Mouse (Mus musculus): ENCODE measurements around the gene Ccpg1. TPM values are rescaled to one million over a fixed set of nuclear protein-coding genes. Genes with fewer than 3 reads are reported as not detected.

Gene Ccpg1
- polyA plus RNA-seq, 1 experiment from 2014 or later, result 29.7 TPM

DNA sequence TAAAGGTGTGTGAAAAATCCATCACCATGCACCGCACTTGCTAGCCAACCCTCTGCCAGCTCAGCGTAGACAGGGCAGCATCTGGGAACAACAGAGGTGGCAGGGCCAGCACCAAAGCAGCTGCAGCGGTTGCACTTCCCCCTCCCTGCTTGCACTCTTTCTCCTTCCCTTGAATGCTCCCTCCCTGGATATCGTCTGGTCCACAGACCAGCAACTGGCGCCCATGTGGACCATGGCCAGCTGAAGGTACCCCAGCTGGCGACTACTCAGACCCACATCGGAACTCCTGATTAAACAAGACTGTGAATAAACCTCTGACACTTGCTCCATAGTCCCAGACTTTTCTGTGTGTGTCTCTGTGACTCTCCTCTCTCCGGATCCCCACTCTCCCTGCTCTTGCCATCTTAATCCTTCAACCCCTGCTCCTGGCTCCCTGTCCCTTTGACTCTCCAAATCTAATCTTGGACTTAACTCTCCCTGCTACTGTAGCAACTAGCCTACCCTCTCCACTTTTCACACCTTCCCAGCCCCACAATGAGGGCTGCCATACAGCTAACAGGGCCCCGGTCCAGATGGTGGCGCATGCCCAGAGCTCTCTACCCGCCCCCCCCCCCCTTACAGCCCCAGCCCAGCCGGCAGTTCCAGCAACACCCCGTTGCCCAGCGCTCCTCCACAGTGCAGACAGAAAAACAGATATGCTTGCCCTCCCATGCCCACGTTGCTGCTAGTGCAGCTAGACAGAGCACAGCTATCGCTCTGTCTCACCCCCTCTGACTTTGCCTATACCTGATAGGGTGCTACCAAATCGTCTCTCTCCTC is 40.8 kb downstream of the Ccpg1 start:
- 23% methylated on average over 17 of the region's 17 CpGs for WGBS
- H3K27ac ChIP-seq (ENCODE audit: low read depth, low read length), result no peak overlapping the region
- H3K27me3 ChIP-seq (ENCODE audit: control insufficient read depth, insufficient read depth, low read length), result no peaks in the 10 kb centered on the region
- no peak overlapping the region for H3K4me3 ChIP-seq (ENCODE audit: low read length)
- no peaks in the 10 kb centered on the region for H3K4me1 ChIP-seq (ENCODE audit: control insufficient read depth, insufficient read depth, low read length)
- H3K4me2 ChIP-seq (replicated peaks; ENCODE audit: low read depth, low read length), result 0 out of 2 replicates have a peak overlapping the region, but pooled peaks have one; percentile 2
- no peaks in the 10 kb centered on the region for H3K9me3 ChIP-seq (ENCODE audit: control insufficient read depth, low read length)
- peak; percentile 46; the same call in 1 of the 2 replicates for ATAC-seq (ENCODE audit: low FRiP score, low TSS enrichment)
- H3K9ac ChIP-seq (ENCODE audit: low read depth, low read length), result no peak overlapping the region
- peaks cover 16% of the 10 kb centered on the region; the same call in 1 of the 2 replicates for H3K36me3 ChIP-seq (ENCODE audit: control insufficient read depth, insufficient read depth, low read length)

DNA sequence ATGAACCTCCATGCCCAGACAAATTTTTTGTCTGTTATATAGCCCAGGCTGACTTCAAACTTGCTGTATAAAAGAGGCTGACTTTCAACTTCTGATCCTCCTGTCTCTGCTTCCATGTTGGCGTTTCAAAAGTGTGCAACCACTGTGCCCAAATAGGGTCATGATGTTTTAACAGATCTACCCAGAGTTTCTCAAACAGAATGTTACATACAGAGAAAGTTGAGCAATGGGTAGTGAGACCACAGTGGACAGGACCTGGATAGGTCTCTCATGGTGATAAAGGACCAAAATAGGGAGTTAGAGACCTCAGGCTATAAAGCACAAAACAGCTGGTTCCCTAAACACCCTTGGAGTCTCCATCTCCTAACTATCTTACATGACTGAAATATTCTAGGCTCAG is 45.2 kb downstream of the Ccpg1 start:
- peaks cover 30% of the 10 kb centered on the region; the same call in 1 of the 2 replicates for H3K36me3 ChIP-seq (ENCODE audit: control insufficient read depth, insufficient read depth, low read length)

DNA sequence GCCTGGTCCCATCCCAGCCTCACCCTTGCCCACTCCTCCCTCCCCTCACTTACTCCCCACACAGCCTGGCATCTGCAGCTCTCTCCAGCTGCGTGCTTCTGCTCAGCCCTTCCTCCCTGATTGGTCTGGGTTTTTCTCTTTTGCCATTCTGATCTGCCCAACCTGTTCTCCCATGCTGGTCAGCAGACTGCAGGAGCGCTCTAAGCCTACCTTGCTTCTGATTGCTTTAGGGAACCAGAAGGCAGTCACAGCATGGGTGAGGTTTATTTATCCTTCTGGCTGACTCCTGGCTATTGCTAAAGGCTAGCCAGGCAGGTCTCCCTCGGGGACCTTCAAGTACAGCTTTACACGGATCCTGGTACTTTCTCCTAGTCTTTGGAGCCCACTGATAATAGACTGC is 46.2 kb downstream of the Ccpg1 start:
- no peaks in the 10 kb centered on the region for H3K27me3 ChIP-seq (ENCODE audit: control insufficient read depth, insufficient read depth, low read length)

More for the DNA sequence above, 45.2 kb downstream of the Ccpg1 start:
- WGBS, result 92% methylated on average over 1 of the region's 1 CpGs
- Histone ChIP-seq H3K4me3 (ENCODE audit: low read length) (no peak overlapping the region), H3K9me3 (ENCODE audit: control insufficient read depth, low read length) (no peaks in the 10 kb centered on the region), H3K9ac (ENCODE audit: low read depth, low read length) (no peak overlapping the region), H3K4me2 (replicated peaks; ENCODE audit: low read depth, low read length) (no peak overlapping the region), H3K27me3 (ENCODE audit: control insufficient read depth, insufficient read depth, low read length) (no peaks in the 10 kb centered on the region), H3K27ac (ENCODE audit: low read depth, low read length) (no peak overlapping the region), H3K4me1 (ENCODE audit: control insufficient read depth, insufficient read depth, low read length) (no peaks in the 10 kb centered on the region)
- ATAC-seq (ENCODE audit: low FRiP score, low TSS enrichment), result no peak

GRCm38 (mm10) chr9:73033406-73033805 is 48.2 kb downstream of the Ccpg1 start:
- Histone ChIP-seq H3K9ac (ENCODE audit: low read depth, low read length) (no peak overlapping the region), H3K4me3 (ENCODE audit: low read length) (no peak overlapping the region), H3K4me2 (replicated peaks; ENCODE audit: low read depth, low read length) (no peak overlapping the region), H3K27ac (ENCODE audit: low read depth, low read length) (no peak overlapping the region), H3K4me1 (ENCODE audit: control insufficient read depth, insufficient read depth, low read length) (no peaks in the 10 kb centered on the region), H3K36me3 (ENCODE audit: control insufficient read depth, insufficient read depth, low read length) (peaks cover 30% of the 10 kb centered on the region; the same call in 1 of the 2 replicates), H3K9me3 (ENCODE audit: control insufficient read depth, low read length) (no peaks in the 10 kb centered on the region), H3K27me3 (ENCODE audit: control insufficient read depth, insufficient read depth, low read length) (no peaks in the 10 kb centered on the region)
- 97% methylated on average over 1 of the region's 1 CpGs for WGBS
- ATAC-seq (ENCODE audit: low FRiP score, low TSS enrichment), result no peak

More for the DNA sequence above, 46.2 kb downstream of the Ccpg1 start:
- Histone ChIP-seq H3K27ac (ENCODE audit: low read depth, low read length) (no peak overlapping the region), H3K4me3 (ENCODE audit: low read length) (no peak overlapping the region), H3K4me1 (ENCODE audit: control insufficient read depth, insufficient read depth, low read length) (no peaks in the 10 kb centered on the region), H3K36me3 (ENCODE audit: control insufficient read depth, insufficient read depth, low read length) (peaks cover 30% of the 10 kb centered on the region; the same call in 1 of the 2 replicates), H3K9ac (ENCODE audit: low read depth, low read length) (no peak overlapping the region), H3K4me2 (replicated peaks; ENCODE audit: low read depth, low read length) (no peak overlapping the region), H3K9me3 (ENCODE audit: control insufficient read depth, low read length) (no peaks in the 10 kb centered on the region)
- no peak for ATAC-seq (ENCODE audit: low FRiP score, low TSS enrichment)
- 75% methylated on average over 4 of the region's 4 CpGs for WGBS

DNA sequence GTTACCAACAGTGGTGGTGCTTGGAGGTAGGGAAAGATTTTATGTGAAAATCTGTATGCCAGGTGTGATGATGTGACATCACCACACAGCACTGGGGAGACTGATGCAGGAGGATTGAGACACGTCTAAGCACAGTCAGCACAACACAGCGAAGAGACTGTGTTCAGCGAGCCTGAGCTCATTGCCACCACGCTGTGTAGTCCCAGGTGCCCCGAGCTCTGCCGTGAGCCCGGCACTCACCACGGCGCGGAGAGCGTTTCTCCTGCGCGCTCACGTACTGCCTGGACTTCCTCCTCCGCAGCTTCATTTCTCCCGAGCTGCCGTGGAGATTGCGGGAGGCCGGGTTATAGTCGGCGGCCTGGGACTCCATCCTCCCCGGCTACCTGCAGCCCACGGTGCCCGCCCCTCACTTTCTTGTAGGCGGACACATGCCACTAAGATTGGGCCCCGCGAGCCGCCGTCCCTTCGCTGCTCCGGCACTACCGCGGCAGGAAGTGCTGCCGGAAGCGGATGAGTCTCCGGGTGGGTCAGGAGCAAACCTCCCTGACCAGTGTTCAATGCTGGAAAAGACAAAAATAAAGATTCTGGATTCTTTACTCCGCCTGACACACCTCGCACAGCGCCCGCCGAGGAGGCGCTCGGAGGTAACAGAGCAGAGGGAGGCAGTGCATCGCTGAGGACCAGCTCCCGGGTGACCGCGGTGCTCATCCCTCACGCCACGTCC is 54.2 kb downstream of the Ccpg1 start:
- H3K36me3 ChIP-seq (ENCODE audit: control insufficient read depth, insufficient read depth, low read length), result no peaks in the 10 kb centered on the region; the same call in 1 of the 2 replicates
- peak overlapping the region; percentile 39; the same call in 1 of the 2 replicates for H3K27ac ChIP-seq (ENCODE audit: low read depth, low read length)
- peak overlapping the region; percentile 74 for H3K4me2 ChIP-seq (replicated peaks; ENCODE audit: low read depth, low read length)
- ATAC-seq (ENCODE audit: low FRiP score, low TSS enrichment), result peak; percentile 84
- H3K9ac ChIP-seq (ENCODE audit: low read depth, low read length), result peak overlapping the region; percentile 70
- H3K9me3 ChIP-seq (ENCODE audit: control insufficient read depth, low read length), result no peaks in the 10 kb centered on the region
- peaks cover 7% of the 10 kb centered on the region for H3K4me1 ChIP-seq (ENCODE audit: control insufficient read depth, insufficient read depth, low read length)
- peak overlapping the region; percentile 72 for H3K4me3 ChIP-seq (ENCODE audit: low read length)
- H3K27me3 ChIP-seq (ENCODE audit: control insufficient read depth, insufficient read depth, low read length), result no peaks in the 10 kb centered on the region
- 0% methylated on average over 49 of the region's 49 CpGs for WGBS

GRCm38 (mm10) chr9:73040080-73040479 is 54.9 kb downstream of the Ccpg1 start, which contains the start of gene Pigb:
Gene Pigb (minus strand): TSS chr9:73040378.
- 30% methylated on average over 6 of the region's 6 CpGs for WGBS
- H3K9me3 ChIP-seq (ENCODE audit: control insufficient read depth, low read length), result no peaks in the 10 kb centered on the region
- peak within 1 kb of the TSS; percentile 74 for H3K4me2 ChIP-seq (replicated peaks; ENCODE audit: low read depth, low read length)
- ATAC-seq (ENCODE audit: low FRiP score, low TSS enrichment), result no peak
- peak within 1 kb of the TSS; percentile 72 for H3K4me3 ChIP-seq (ENCODE audit: low read length)
- peak within 1 kb of the TSS; percentile 39; the same call in 1 of the 2 replicates for H3K27ac ChIP-seq (ENCODE audit: low read depth, low read length)
- H3K36me3 ChIP-seq (ENCODE audit: control insufficient read depth, insufficient read depth, low read length), result no peaks in the 10 kb centered on the region; the same call in 1 of the 2 replicates
- peaks cover 9% of the 10 kb centered on the region for H3K4me1 ChIP-seq (ENCODE audit: control insufficient read depth, insufficient read depth, low read length)
- peak within 1 kb of the TSS; percentile 70 for H3K9ac ChIP-seq (ENCODE audit: low read depth, low read length)
- no peaks in the 10 kb centered on the region for H3K27me3 ChIP-seq (ENCODE audit: control insufficient read depth, insufficient read depth, low read length)

DNA sequence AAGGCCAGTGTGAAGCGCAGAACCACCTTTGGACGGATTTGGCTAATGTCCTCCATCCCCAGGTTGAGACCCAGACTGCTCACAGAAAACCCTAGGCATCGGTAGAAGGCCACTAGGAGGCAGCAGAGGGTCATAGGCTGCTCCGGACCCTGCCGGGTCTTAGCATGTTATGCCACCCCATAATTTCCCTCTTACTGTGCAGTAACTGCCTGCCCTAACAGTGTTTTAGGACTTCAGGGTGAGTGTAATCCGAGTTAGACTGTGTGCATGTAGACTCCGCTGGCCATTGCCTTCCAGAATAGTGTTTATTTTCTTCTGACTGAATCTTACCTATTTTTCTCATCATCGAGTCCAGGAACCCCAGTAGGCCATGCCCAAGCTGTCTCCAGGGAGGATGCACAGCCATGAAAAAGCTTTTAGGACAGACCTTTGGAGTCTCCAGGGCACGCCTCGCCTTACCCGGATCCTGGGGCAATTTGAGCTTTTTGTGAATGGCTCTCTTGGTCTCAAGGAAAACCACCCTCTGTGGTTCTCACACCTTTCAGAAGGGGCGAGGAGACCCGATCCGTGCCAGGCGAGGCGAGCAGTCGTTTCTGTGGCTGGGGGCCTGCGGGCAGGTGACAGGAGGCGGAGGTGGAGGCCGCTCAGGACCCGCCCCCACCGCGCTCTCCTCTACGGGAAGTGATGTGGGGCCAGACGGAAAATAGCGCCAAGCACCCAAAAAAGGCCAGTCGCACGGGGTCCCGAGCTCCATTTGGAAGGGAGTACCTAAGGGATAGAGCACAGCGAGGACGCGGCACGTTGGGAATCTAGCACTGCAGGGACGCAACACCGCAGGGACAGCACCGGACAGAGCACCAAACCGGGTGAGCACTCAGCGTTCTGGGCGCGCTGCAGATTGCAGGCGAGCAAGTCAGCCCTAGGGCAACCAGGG is 59.2 kb downstream of the Ccpg1 start, which contains the start of gene Rab27a:
Rab27a (plus strand) TSS at position 709 of the 934 bp plus-strand sequence.
- peak; percentile 73 for ATAC-seq (ENCODE audit: low FRiP score, low TSS enrichment)
- WGBS, result under 1% methylated on average over 41 of the region's 41 CpGs
- Histone ChIP-seq H3K9me3 (ENCODE audit: control insufficient read depth, low read length) (no peaks in the 10 kb centered on the region), H3K4me1 (ENCODE audit: control insufficient read depth, insufficient read depth, low read length) (peaks cover 13% of the 10 kb centered on the region), H3K27me3 (ENCODE audit: control insufficient read depth, insufficient read depth, low read length) (no peaks in the 10 kb centered on the region), H3K9ac (ENCODE audit: low read depth, low read length) (peak within 1 kb of the TSS; percentile 63), H3K27ac (ENCODE audit: low read depth, low read length) (peak within 1 kb of the TSS; percentile 12; the same call in 1 of the 2 replicates), H3K36me3 (ENCODE audit: control insufficient read depth, insufficient read depth, low read length) (no peaks in the 10 kb centered on the region), H3K4me2 (replicated peaks; ENCODE audit: low read depth, low read length) (peak within 1 kb of the TSS; percentile 89), H3K4me3 (ENCODE audit: low read length) (peak within 1 kb of the TSS; percentile 50)

GRCm38 (mm10) chr9:73045204-73045603 is 60.0 kb downstream of the Ccpg1 start:
- no peak overlapping the region for H3K27ac ChIP-seq (ENCODE audit: low read depth, low read length)
- H3K4me1 ChIP-seq (ENCODE audit: control insufficient read depth, insufficient read depth, low read length), result peaks cover 15% of the 10 kb centered on the region
- H3K36me3 ChIP-seq (ENCODE audit: control insufficient read depth, insufficient read depth, low read length), result no peaks in the 10 kb centered on the region
- no peaks in the 10 kb centered on the region for H3K9me3 ChIP-seq (ENCODE audit: control insufficient read depth, low read length)
- peak overlapping the region; percentile 89 for H3K4me2 ChIP-seq (replicated peaks; ENCODE audit: low read depth, low read length)
- H3K4me3 ChIP-seq (ENCODE audit: low read length), result peak overlapping the region; percentile 50
- H3K27me3 ChIP-seq (ENCODE audit: control insufficient read depth, insufficient read depth, low read length), result no peaks in the 10 kb centered on the region
- peak overlapping the region; percentile 63; the same call in 1 of the 2 replicates for H3K9ac ChIP-seq (ENCODE audit: low read depth, low read length)
- no peak for ATAC-seq (ENCODE audit: low FRiP score, low TSS enrichment)
- WGBS, result 10% methylated on average over 7 of the region's 7 CpGs

All from kidney, embryonic 14.5 days (tissue).